Mouse (Mus musculus) erythroblast, embryonic 14.5 days (primary cell): ENCODE measurements around the gene Rdh16f1.
"Not testable (repeated sequence)": the region's sequence is repeated elsewhere in the genome, so short reads cannot be mapped to it uniquely, and the experiment has no call there.

ENCODE experiments used
- GATA1 ChIP-seq: IDR thresholded peaks from 2 replicates; pipeline ENCODE4 v1.6.1; 2012; ENCODE audit warnings: low read length, inconsistent platforms, mixed read lengths
- TAL1 ChIP-seq: IDR thresholded peaks from 3 replicates; pipeline ENCODE4 v1.6.1; 2012; ENCODE audit warnings: low read length, inconsistent platforms, mixed read lengths

GRCm38 (mm10) chr10:127782321-127782720 is 22.7 kb downstream of the Rdh16f1 start:
- not testable (repeated sequence) for TF ChIP-seq GATA1, TAL1
